In the genomic region with DNA sequence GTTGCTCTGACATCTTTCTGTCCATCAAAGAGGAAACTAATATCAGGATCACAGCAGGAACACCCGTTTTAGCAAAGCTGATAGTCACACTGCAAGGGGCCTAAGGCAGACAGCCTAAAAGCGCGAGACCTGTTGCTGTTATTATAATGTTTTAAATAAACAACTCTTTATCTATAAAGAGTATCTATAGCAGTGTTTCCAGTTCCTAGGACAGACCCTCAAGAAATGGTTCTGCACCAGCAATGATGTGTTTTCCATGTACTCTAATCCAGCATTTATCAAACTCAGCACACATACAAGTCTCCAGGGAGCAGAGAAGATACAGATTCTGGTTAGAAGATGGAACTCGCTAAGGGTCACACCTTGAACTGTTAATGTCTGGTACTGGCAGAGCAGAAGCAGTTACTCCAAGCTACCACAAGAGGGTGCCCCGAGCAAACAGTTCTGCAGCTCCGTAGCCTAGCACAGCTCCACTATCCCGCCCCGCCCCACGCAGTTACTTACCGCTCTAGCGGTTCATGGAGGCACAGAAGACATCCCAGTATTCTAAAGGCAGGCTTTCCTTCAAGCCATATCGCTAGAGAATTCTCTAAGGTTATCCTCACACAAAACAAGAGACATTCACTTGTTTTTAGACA, we compare ENCODE assay signal across 8 mouse cellular contexts.
DNase-seq lines count a peak whose midpoint lies in the region; ATAC-seq lines count a peak whose summit lies in the region.

No protein-coding gene starts in this region.

- no peak overlapping the region for H3K9ac ChIP-seq in hindbrain, embryonic 11.5 days (ENCODE audit: low read depth, low read length)

- no peak overlapping the region for H3K27ac ChIP-seq in hindbrain, embryonic 11.5 days (ENCODE audit: low read depth, low read length)

- no peak overlapping the region for H3K4me2 ChIP-seq in hindbrain, embryonic 11.5 days (replicated peaks; ENCODE audit: low read depth, low read length)

- H3K4me1 ChIP-seq in hindbrain, embryonic 11.5 days (replicated peaks; ENCODE audit: control insufficient read depth, insufficient read depth, low read length): no peaks in the 10 kb centered on the region

- peak; percentile 71 for ATAC-seq in hindbrain, embryonic 11.5 days (ENCODE audit: low FRiP score)

- no peak overlapping the region for H3K4me3 ChIP-seq in hindbrain, embryonic 11.5 days (ENCODE audit: low read depth, low read length)

- H3K9me3 ChIP-seq in hindbrain, embryonic 11.5 days (ENCODE audit: control insufficient read depth, low read length): no peaks in the 10 kb centered on the region

- DNase-seq in MEL-GATA-1-ER (ENCODE audit: extremely low read depth, low read depth): peak; percentile 42
- peak; percentile 80 for DNase-seq in cerebellum, adult 8-10 months
- peak; percentile 80 for DNase-seq in forelimb bud, embryonic 11.5 days (ENCODE audit: low read depth, low spot score)
- DNase-seq in hindbrain, embryonic 11.5 days (ENCODE audit: low spot score): peak; percentile 85
- DNase-seq in layer of hippocampus, adult 9-10 months (ENCODE audit: low spot score): peak; percentile 53
- peak; percentile 86 for DNase-seq in lung, postnatal 10 days
- peak; percentile 90 for DNase-seq in retina, embryonic 14.5 days (ENCODE audit: low spot score)
- peak; percentile 53 to 66 for DNase-seq in thymus, postnatal 36 days

- H3K27me3 ChIP-seq in hindbrain, embryonic 11.5 days (ENCODE audit: control insufficient read depth, insufficient read depth, low read length): no peaks in the 10 kb centered on the region

- H3K36me3 ChIP-seq in hindbrain, embryonic 11.5 days (ENCODE audit: control insufficient read depth, insufficient read depth, low read length): no peaks in the 10 kb centered on the region

- WGBS in hindbrain, embryonic 11.5 days: 16% methylated on average over 12 of the region's 12 CpGs
